Mouse (Mus musculus) layer of hippocampus, postnatal 10 days (tissue): ENCODE measurements around the gene Foxj3. TPM values are rescaled to one million over a fixed set of nuclear protein-coding genes. Genes with fewer than 3 reads are reported as not detected.
"Not testable (repeated sequence)": the region's sequence is repeated elsewhere in the genome, so short reads cannot be mapped to it uniquely, and the experiment has no call there.

ENCODE experiments used
- DNase-seq, 2 experiments: peaks; one replicate each; pipeline ENCODE4 v3.0.0; 2021; ENCODE audit warnings: low spot score in 2 of 2
- long read RNA-seq: library from polyadenylated mRNA; stranded (forward); transcript quantifications from one replicate; pipeline ENCODE4 v2.0.0, GENCODE M21; 2023
- total RNA-seq, 2 experiments: library from RNA; stranded (reverse); gene quantifications; 2 replicates each; pipeline ENCODE4 v1.2.3; 2021

Gene Foxj3
- 10 to 100 TPM; 62.6 to 63.9 TPM for total RNA-seq
- long read RNA-seq, full-length matches to known transcripts = 3 of 16 reads
- long read RNA-seq, partial matches to known transcripts = 11 of 16 reads
- long read RNA-seq, other reads (novel, unspliced or antisense) = 2 of 16 reads

DNA sequence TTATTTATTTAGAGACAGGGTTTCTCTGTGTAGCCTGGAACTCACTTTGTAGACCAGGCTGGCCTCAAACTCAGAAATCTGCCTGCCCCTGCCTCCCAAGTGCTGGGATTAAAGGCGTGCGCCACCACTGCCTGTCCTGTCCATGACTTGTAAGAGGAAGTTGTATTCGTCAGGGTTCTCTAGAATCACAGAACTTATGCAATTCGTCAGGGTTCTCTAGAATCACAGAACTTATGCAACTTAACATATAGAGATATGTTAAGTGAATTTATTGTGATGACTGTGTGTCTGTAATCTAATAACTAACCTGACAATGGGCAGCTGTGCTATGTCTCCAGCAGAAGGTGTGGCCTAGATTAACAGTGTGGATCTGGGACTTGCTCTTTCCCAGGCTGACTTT lies at the start of gene Foxj3:
Foxj3 (plus strand) TSS at position 390 of the 400 bp plus-strand sequence.
- not testable (repeated sequence) for DNase-seq

DNA sequence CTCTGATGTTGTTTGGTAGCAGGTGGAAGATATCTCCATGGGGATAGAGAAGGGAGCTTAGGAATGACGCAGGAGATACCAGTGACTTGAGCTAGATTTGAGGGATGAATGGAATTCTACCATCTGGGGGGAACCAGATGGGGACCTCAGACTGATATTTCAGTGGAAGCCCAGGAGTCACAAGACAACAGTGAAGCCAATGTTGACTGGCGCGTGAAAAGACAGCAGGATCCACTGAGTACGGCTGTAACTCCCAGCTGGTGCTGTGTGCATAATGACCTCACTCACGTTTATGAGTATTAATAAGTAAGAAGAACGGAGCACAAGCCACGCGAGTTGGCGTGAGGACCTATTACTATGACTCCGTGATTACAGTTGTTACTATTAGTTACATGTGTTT lies 47.1 kb upstream of the Foxj3 start:
- no peak for DNase-seq

DNA sequence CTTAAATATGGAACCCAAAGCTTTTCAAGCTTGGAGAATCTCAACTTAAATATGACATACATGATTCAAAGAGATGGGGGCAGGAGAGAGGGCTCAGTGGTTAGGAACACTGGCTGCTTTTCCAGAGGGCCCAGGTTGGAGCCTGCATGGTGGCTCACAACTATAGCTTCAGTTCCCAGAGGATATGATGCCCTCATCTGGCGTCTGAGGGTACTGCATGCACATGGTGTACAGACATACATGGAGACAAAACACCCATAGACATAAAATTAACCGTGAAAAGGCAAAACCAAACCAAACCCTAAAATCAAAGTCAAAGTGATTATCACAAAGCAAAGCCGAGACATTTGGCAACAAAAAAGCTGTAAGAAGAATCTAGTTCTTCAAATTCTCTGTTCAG lies 46.0 kb upstream of the Foxj3 start:
- peak; percentile 73 to 75 for DNase-seq

DNA sequence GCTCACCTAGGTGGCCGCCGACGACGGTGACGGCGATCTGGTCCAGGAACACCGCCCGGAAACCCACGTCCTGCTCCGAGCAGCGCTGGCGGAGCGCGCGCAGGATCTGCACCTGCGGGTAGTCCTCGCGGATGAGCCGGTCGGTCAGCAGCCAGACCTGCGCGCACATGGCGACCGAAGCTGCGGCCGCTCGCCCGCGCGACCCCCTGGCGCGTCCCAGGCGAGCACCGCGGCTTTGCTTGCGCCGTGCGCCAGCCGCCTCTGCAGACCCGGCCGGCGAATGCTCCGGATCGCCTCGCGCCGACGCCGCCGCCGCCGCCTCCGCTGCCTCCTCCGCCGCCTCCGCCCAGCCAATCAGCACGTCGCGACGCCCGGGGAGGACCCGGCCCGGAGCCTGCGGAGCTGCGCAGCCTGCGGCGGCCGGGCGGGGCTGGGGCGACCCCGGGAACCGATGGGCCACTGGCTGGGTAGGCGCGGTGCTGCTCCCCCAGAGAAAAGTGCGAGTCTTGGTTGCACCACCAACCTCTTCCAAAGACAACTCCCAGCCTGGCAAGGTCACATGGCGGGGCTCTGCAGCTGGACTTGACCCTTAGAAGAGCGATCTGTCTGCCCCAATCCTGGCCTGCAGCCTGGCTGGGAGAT lies 44.4 kb upstream of the Foxj3 start, which contains the start of gene Rimkla:
Rimkla (minus strand) TSS at position 338 of the 642 bp plus-strand sequence.
- peak; percentile 63 to 78 for DNase-seq

DNA sequence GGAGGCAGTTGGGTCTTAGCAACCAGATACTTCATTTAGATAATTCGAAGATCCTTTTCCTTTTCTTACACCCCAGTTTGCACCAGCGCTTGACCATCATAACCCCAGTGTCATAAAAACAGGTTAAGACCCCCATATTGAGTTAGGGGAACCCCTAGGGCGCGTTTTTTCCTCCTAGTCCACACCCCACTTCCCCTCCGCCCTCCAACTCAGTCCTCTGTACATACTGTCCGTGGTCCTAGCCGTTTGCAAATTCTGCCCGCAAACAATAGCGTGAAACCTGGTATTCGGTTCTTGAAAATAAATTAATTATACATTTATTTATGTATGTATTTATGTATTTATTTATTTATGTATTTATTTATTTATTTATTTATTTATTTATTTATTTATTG lies 43.9 kb upstream of the Foxj3 start:
- DNase-seq = no peak

DNA sequence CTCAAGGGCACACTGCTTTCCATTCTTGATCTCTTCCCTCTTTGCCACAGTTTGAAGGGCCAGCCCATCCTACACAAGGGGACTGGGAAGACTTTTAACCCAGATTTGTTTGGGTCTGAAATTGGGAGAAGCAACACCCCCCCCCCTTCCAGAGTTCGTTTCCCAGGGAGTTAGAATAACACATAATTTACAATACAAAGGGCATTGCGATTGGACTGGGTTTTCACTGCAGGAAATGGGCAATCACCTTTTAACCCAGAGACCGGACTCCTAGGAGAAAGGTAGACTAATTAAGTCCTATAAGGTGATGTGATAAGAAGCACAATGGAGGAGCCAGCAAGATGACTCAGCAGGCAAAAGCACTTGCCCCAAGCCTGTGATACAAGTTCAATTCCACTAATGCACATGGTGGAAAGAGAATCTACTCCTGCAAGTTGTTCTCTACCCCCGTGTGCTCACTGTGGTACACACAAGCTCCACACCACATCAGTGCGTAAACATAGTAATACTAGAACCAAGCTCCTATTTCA lies 38.4 kb upstream of the Foxj3 start:
- no peak for DNase-seq

DNA sequence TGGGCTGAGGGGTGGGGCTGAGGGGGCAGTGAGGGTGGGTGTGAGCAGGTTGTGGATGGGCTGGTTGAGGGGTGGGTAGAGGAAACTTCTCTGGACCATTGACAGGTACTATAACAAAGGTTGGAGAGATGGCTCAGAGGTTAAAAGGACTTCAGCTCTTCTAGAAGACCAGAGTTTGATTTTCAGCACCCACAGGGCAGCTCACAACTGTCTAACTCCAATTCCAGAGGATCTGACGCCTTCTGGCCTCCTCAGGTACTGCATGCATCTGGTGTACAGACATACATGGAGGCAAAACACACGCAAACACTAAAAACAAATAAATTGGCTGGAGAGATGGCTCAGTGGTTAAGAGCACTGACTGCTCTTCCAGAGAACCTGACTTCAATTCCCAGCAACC lies 25.2 kb upstream of the Foxj3 start:
- DNase-seq = no peak

DNA sequence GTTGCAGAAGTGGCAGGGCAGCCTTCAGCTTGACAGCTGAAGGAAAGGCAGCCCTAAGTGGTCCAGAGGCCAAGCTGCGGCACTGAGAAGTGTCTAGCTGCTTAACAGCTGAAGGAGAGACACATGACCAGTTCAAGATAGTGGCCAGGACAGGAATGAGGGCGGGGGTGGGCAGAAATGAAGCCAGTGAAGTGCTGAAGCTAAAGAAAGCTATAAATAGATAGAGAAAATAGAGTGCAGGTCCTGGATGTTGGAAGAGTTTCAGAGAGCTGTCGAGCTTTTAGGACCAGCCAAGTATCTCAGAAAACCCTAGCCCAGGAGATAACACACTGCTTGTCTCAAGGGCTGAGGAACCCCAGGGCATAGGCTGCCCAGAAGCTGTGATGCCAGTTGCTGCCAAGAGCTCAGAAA lies 24.1 kb upstream of the Foxj3 start:
- no peak for DNase-seq

DNA sequence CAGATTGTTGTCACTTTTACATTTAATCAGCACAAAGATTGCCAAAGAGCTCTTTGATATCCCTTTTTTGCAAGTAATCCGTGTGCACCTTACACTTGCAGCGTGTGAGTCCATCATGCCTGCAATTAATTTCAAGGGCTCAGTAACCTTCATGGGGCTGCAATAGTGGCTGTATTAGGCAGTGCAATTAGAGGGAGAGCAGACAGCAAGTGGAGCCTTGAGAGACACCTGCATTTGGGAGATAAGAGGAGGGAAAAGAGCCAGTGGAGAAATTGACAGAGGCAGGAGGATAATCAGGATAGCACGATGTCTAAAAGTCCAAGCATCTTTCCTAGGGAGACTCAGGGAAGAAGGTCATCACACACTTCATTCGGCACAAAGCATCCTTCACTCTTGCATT lies 13.2 kb upstream of the Foxj3 start:
- no peak for DNase-seq

DNA sequence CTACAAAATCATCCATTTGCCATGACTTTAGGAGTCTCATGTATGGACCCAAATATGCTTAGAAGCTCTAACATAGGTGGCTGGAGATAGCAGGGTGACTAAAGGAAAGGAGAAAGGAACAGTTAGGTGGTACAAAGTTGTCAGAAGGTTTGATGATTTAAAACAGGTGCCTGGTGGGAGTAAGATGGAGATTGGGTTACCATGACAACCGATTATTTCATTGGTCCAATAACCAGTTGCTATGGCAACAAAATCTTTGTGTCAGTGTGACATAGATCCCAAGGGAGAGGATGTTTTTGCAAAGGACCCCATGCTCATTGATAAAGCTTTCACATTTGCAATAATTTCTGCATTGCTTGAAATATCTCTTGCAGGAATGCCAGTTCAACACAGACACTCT lies 12.8 kb upstream of the Foxj3 start:
- no peak for DNase-seq

DNA sequence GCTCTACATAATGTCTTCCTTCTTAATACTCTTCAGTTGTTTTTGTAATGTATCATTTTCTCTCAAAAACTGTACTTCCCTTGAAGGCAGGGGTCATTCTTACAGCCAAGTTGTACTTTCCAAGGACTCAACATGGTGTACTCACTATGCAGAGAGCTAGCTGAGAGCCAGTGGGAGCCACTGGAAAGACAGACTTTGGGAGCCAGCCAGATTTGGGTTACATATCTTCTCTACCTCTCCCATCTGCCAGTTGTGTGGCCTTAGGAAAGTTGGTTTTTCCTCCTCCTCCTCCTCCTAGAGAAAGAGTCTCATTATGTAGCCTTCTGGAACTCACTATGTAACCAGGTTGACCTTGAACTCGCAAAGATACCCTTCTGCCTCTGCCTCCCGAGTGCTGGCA lies 12.3 kb upstream of the Foxj3 start:
- DNase-seq = no peak

DNA sequence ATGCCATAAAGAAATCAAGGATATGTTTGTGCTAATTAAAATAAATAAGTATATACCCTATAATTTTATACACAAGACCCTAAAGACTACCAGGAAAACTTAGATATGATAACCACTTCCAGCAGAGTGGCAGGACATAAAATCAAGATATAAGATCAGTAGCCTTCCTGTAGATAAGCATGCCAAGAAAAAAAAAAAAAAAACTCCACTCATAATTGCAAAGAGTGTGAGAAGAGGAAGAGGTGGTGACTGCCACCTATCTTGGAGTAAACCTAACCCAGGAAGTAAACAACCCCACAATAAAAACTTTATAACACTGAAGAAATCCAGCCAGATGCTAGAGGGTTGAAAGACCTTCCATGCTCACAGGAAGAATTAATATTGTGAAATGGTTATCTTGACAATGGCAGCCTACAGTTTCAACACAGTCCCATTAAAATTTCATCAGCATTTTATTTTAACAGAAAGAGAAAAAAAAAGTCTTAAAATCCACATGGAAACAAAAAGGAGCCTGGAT lies 10.4 kb upstream of the Foxj3 start:
- DNase-seq = no peak

DNA sequence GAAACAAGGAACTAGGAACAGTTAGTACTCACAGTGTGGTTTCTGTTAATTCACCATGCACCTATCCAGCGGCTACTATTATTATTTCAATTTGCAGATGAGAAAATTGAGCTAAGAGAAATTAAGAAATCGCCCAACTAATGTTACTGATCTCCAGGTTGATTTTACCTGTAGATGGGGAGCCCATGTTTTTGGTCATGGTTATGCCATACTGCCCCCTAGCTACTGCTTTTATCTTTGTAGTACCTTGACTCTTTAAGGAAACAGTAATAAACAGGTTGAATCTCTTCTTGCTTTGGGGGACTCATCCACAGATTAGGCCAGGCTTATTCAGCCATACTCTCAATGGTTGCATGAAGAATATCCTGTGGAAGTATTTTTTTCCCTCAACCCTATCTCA lies 5.0 kb upstream of the Foxj3 start:
- DNase-seq = no peak

DNA sequence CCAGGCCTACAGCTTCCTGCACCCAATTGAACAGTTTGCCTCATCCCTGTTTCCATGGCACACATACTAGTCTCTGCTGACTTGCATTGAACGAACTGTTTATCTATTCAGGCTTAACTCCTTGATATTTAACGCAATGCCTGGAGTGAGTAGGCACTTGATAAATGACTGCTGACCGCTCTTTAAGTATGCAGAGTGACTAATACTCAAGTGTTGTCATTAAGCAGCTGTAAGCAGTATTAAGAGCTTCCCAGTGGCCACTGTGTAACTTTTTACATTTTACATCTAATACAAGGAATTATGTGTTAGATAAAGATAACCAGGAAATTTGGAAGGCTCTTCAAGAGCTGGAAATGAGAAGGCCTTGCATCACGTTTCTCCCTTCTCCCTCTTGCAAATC lies 1.7 kb upstream of the Foxj3 start:
- DNase-seq = no peak

DNA sequence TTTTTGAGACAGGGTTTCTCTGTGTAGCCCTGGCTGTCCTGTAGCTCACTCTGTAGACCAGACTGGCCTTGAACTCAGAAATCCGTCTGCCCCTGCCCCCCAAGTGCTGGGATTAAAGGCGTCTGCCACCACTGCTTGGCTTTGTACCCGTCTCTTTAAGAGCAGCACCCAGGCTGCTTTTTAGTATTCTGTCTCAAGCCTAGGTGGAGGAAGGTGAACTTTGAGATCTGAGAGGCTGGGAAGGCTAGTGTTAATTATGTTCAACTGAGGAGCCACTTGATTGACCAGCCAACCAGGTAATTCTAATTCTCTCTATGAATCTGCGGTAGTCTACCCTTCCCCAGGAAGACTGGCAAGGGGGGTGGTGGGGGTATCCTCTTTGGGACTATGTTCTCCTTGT lies 632 bp downstream of the Foxj3 start:
- no peak for DNase-seq

DNA sequence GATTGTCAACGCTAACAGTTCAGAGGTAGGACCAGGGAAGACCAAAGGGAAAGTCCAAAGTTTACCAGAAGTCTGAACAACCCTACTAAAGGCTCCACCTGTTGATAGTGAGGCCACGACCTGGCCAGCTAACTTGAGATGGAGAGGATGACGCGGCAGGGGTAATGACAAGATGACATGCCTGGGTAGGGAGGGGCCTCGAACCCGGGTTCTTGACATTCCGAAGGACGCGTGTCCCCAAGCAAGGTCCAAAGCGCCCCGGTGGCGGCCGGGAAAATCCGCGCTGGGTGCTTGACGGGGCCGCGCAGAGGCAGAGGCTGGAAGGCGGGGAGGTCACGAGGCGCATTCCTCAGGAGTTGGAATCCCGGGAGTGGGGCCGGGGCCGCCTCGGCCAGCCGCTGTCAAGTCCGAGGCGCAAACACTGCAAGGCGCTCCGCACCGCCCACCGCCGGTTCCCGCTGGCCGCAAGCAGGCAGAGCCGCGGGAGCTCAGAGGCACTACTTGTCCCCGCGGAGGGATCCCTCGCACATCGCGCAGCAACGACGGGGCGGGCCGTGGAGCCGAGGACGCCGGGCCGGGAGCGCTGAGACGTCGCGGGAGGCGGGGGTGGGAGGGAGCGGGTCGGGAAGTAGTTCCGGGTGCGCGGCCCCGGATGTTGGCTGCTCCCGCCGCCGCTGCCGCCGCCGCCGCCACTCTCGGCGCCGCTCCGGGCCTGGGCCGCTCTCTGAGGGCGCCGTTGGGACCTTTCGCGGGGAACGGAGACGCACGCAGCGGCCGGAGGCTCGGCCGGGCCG lies 2.4 kb downstream of the Foxj3 start, which contains the start of gene Frg2f1:
Frg2f1 (minus strand) TSS at position 499 of the 794 bp plus-strand sequence.
- peak; percentile 97 to 98 for DNase-seq

DNA sequence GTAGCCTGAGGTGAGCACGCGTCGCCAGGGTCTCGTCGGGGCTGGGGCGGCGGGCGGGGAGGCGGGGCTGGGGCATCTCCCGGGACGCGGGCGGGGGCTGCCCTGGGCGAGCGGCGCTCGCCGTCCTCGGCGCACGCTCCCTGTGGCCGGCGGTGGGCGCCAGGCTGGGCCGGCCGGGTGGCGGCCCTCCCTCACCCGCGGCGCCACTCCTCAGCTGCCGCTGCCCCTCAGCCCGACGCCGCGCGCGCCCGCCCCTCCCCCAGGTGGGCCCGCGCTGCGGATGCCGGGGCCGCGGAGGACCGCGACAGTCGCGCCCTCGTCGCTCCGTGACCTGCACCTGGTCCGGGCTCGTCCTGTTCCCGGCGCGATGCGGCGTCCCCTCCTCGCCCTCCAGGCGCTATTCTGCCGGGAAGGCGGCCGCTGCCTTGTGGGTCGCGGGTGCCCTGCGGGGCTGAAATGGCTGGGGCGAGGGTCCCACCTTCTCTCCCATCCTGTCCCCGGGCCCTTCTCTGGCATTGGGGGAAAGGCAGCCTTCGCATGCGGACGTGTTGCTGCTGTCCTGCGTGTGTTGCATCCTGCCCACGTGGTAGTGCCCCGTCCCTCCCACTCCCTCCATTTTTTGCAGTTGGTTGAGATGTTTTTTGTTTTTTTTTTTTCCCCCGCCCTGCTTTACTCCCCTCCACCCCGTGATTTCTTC lies 3.2 kb downstream of the Foxj3 start:
- peak in 1 of 2 experiments; percentile 39 for DNase-seq

DNA sequence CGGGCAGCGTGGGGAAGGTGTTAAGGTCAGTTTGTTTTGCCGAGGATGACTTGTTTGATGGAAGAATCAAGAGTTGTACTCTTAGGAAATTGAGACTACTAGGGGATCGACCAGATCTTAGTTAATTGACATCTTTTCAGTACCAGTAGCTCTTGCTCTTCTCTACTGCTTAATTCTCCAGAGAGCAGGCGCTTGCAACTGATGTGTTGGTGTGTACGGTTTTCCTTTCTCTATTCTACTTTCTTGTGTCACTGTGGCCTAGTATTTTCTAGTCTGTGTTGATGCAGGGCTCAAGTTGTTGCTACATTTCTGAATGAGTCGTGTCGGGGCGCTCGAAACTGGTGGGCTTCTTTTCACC lies 3.7 kb downstream of the Foxj3 start:
- DNase-seq = no peak

DNA sequence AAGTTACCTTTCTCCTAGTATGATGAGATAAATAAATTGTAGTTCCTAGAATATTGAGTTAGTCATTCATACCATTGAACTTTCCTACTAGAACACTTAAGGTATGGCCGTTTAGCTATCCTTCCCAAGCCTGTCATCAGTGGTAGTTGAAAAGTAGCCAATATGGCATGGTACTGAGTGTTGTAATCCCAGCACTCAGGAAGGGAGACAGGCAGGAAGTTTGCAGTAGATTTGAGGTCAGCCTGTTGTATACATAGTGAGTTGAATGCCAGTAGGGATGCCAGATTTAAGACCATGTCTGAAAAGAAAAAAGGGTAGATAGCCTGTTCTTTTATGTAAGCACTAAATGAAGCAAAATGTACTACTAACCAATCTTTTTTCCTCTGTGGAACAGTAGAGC lies 14.1 kb downstream of the Foxj3 start:
- no peak for DNase-seq

DNA sequence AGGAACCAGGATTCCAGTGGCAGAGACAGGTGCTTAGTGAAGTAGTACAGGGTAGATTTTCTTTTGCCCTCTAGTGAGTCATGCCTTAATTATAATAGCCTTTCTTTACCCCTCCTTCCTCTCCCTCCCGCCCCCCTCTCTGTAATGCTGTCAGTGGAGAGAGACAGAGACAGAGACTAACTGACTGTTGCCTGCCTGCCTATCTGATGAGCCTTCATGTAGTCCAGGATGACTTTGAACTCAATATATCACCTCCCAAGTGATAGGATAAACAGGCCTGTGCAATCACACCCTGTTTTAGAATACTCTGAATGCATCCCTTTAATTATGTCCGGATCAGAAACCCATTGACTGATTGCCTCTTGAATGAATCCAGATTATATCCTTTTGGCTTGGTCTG lies 18.7 kb downstream of the Foxj3 start:
- DNase-seq = no peak

DNA sequence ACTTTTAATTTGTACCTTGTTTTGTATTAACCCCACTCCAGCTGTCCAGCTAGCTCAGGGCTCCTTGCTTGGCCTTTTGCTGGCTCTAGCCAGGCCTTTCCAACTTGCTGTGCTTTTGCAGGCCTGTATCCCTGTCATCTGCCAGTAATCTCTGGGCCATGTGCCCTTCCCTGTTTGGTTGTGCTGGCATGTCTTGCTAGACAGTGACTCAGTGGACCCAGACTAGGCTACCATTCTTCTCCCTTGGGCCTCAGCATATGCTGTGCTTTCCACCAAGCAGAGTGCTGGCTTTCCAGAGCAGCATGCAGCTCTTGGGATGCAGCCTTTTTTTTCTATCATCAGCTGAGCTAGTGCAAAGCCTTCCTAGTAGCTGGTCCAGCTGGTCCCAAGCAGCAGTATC lies 26.3 kb downstream of the Foxj3 start:
- DNase-seq = peak in 1 of 2 experiments; percentile 18
